Mouse (Mus musculus) lung, postnatal 0 days (tissue): ENCODE data around the gene Dhps. TPM values are rescaled to one million over a fixed set of nuclear protein-coding genes. Genes with fewer than 3 reads are reported as not detected.

Experiments
- ATAC-seq: fragments of 200-750 bp; cut with Nextera tagmentation; 2 replicates; pipeline ENCODE4 v1.8.0; 2017; ENCODE audit warnings: moderate library complexity
- DNase-seq: peaks from one replicate; pipeline ENCODE4 v3.0.0-alpha.2; 2016; ENCODE audit warnings: low spot score
- H3K27ac ChIP-seq: fragments of 300-500 bp; sonication (generic); 2 replicates; pipeline ENCODE4 v1.5.1; 2014; ENCODE audit warnings: antibody characterized with exemption, mild to moderate bottlenecking, low read length, mixed read lengths
- H3K27me3 ChIP-seq: fragments of 300-500 bp; sonication (generic); replicated peaks from 2 replicates; pipeline ENCODE4 v1.6.1; 2014; ENCODE audit warnings: low read length, mixed read lengths; ENCODE audit not compliant: insufficient read depth
- H3K36me3 ChIP-seq: fragments of 300-500 bp; sonication (generic); 2 replicates; pipeline ENCODE4 v1.6.1; 2014; ENCODE audit warnings: low read length, mixed read lengths; ENCODE audit not compliant: insufficient read depth
- H3K4me1 ChIP-seq: fragments of 300-500 bp; sonication (generic); 2 replicates; pipeline ENCODE4 v1.6.1; 2014; ENCODE audit warnings: antibody characterized with exemption, low read depth, low read length, mixed read lengths; ENCODE audit not compliant: insufficient read depth
- H3K4me2 ChIP-seq: fragments of 300-500 bp; sonication (generic); replicated peaks from 2 replicates; pipeline ENCODE4 v1.6.1; 2014; ENCODE audit warnings: low read depth, mild to moderate bottlenecking, low read length, moderate library complexity, mixed read lengths
- H3K4me3 ChIP-seq: fragments of 300-500 bp; sonication (generic); 2 replicates; pipeline ENCODE4 v1.5.1; 2014; ENCODE audit warnings: low read depth, low read length
- H3K9ac ChIP-seq: fragments of 300-500 bp; sonication (generic); replicated peaks from 2 replicates; pipeline ENCODE4 v1.6.1; 2014; ENCODE audit warnings: low read depth, mild to moderate bottlenecking
- H3K9me3 ChIP-seq: fragments of 300-500 bp; sonication (generic); 2 replicates; pipeline ENCODE4 v1.6.1; 2016; ENCODE audit warnings: low read length, mixed read lengths
- CTCF ChIP-seq: IDR thresholded peaks from 2 replicates; pipeline ENCODE4 v1.5.1; 2016; ENCODE audit warnings: antibody characterized with exemption, mild to moderate bottlenecking
- EP300 ChIP-seq: IDR thresholded peaks from 2 replicates; pipeline ENCODE4 v1.6.1; 2016; ENCODE audit warnings: antibody characterized with exemption, mild to moderate bottlenecking, control low read depth
- WGBS: fragments of 180-500 bp; shearing (Covaris S2); extraction: QIAGEN DNeasy Blood & Tissue Kit; methylation state at CpG from one replicate; pipeline ENCODE4 v1.1.7; 2014; 5-methylcytosine and 5-hydroxymethylcytosine counted together
- polyA plus RNA-seq: library from polyadenylated mRNA; unstranded; fragments of >200 nt; fragmentation: Nextera tagmentation; extraction: Ambion mirVana; gene quantifications from 2 replicates; pipeline ENCODE4 v1.2.1, GENCODE M21; 2015

Gene Dhps
- polyA plus RNA-seq, 1 experiment from 2014 or later, result 48.3 TPM

DNA sequence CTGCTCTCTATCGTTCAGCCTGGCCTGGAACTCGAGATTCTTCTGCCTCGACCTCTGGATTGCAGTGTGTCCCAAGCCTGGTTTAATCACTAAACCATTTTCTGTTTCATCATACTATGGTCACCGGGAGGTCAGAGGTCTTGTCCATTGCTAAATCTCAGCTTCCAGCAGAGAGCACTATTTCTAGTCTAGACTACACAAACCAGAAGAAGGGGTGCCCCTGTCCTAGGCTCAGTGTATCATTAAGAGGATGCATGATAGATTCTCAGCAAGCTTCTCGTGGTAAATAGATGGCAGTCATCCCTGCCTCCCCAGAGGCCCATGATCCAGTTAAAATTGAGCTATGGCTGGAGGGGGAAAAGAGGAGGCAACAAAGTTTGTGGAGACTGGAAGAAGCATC, 516 bp upstream of the Dhps start:
- Histone ChIP-seq H3K27me3 (no peaks in the 10 kb centered on the region), H3K9me3 (no peaks in the 10 kb centered on the region), H3K4me3 (peak overlapping the region; percentile 97), H3K27ac (peak overlapping the region; percentile 97; the same call in 1 of the 2 replicates), H3K4me2 (peak overlapping the region; percentile 69; the same call in 1 of the 2 replicates), H3K9ac (no peak overlapping the region), H3K4me1 (no peaks in the 10 kb centered on the region; the same call in 1 of the 2 replicates), H3K36me3 (no peaks in the 10 kb centered on the region)
- TF ChIP-seq CTCF (0 out of 2 replicates have a peak, but pooled peaks have one; percentile 14), EP300 (no peak)
- 73% methylated on average over 5 of the region's 5 CpGs for WGBS
- DNase-seq (peak; percentile 39), ATAC-seq (no peak)

GRCm38 (mm10) chr8:85072364-85072929, 890 bp downstream of the Dhps start:
- 29% methylated on average over 9 of the region's 9 CpGs for WGBS
- no peaks in the 10 kb centered on the region for H3K27me3 ChIP-seq
- H3K4me2 ChIP-seq, result peak overlapping the region; percentile 69
- H3K36me3 ChIP-seq, result no peaks in the 10 kb centered on the region
- DNase-seq (no peak), ATAC-seq (no peak)
- peak overlapping the region; percentile 85 for H3K9ac ChIP-seq
- no peaks in the 10 kb centered on the region; the same call in 1 of the 2 replicates for H3K4me1 ChIP-seq
- H3K4me3 ChIP-seq, result peak overlapping the region; percentile 97
- H3K27ac ChIP-seq, result peak overlapping the region; percentile 97; the same call in 1 of the 2 replicates
- TF ChIP-seq CTCF (no peak), EP300 (0 out of 2 replicates have a peak, but pooled peaks have one; percentile 8)
- H3K9me3 ChIP-seq, result no peaks in the 10 kb centered on the region

DNA sequence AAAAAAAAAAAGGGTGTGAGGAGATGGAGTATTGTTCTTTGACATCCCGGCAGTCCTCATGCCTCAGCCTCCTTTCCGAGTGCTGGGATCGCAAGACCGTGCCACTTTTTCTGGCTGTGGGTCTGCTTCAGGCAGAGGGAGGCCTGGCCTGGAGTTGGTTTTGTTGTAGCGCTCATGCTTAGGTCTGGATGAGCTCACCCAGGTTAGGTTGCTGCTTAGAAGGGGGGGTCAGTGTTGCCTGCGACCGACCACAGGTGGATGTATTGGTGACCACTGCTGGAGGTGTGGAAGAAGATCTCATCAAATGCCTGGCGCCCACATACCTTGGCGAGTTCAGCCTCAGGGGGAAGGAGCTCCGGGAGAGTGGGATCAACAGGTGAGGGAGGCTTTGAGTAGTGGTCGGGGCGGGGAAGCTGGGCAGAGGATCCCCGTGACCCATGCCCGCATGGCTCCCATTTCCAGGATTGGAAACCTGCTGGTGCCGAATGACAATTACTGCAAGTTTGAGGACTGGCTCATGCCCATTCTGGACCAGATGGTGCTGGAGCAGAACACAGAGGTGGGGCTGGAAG, 1.6 kb downstream of the Dhps start:
- Histone ChIP-seq H3K4me2 (no peak overlapping the region), H3K4me3 (no peak overlapping the region), H3K27me3 (no peaks in the 10 kb centered on the region), H3K9me3 (no peaks in the 10 kb centered on the region), H3K36me3 (no peaks in the 10 kb centered on the region), H3K27ac (no peak overlapping the region), H3K9ac (no peak overlapping the region), H3K4me1 (no peaks in the 10 kb centered on the region; the same call in 1 of the 2 replicates)
- DNase-seq (no peak), ATAC-seq (no peak)
- WGBS, result 90% methylated on average over 15 of the region's 15 CpGs
- no peak for TF ChIP-seq EP300
- no peak for TF ChIP-seq CTCF

GRCm38 (mm10) chr8:85074167-85074566, 2.6 kb downstream of the Dhps start:
- no peak for ATAC-seq
- TF ChIP-seq EP300 (no peak), CTCF (no peak)
- Histone ChIP-seq H3K4me2 (no peak overlapping the region), H3K4me3 (no peak overlapping the region), H3K9ac (no peak overlapping the region), H3K27me3 (no peaks in the 10 kb centered on the region), H3K4me1 (no peaks in the 10 kb centered on the region; the same call in 1 of the 2 replicates), H3K27ac (no peak overlapping the region), H3K9me3 (no peaks in the 10 kb centered on the region), H3K36me3 (no peaks in the 10 kb centered on the region)
- no peak for DNase-seq
- WGBS, result 85% methylated on average over 10 of the region's 10 CpGs

GRCm38 (mm10) chr8:85074617-85075016, 3.1 kb downstream of the Dhps start:
- Histone ChIP-seq H3K27ac (no peak overlapping the region), H3K27me3 (no peaks in the 10 kb centered on the region), H3K4me1 (no peaks in the 10 kb centered on the region; the same call in 1 of the 2 replicates), H3K9ac (no peak overlapping the region), H3K9me3 (no peaks in the 10 kb centered on the region), H3K4me3 (no peak overlapping the region), H3K4me2 (no peak overlapping the region), H3K36me3 (no peaks in the 10 kb centered on the region)
- ATAC-seq (no peak), DNase-seq (no peak)
- TF ChIP-seq EP300, result no peak
- no peak for TF ChIP-seq CTCF
- WGBS, result 92% methylated on average over 10 of the region's 10 CpGs

GRCm38 (mm10) chr8:85076001-85076400, 4.4 kb downstream of the Dhps start:
- DNase-seq (no peak), ATAC-seq (no peak)
- no peak overlapping the region for H3K9ac ChIP-seq
- H3K9me3 ChIP-seq, result no peaks in the 10 kb centered on the region
- WGBS, result 72% methylated on average over 9 of the region's 9 CpGs
- no peak overlapping the region for H3K4me2 ChIP-seq
- TF ChIP-seq CTCF (peak; percentile 68), EP300 (no peak)
- no peaks in the 10 kb centered on the region for H3K27me3 ChIP-seq
- H3K4me3 ChIP-seq, result no peak overlapping the region
- no peak overlapping the region for H3K27ac ChIP-seq
- H3K4me1 ChIP-seq, result no peaks in the 10 kb centered on the region; the same call in 1 of the 2 replicates
- no peaks in the 10 kb centered on the region for H3K36me3 ChIP-seq
